Mouse (Mus musculus) forebrain, embryonic 14.5 days (tissue): Measurements from ENCODE around the gene Ptprd. TPM values are rescaled to one million over a fixed set of nuclear protein-coding genes. Genes with fewer than 3 reads are reported as not detected.
"Not testable (repeated sequence)": the region's sequence is repeated elsewhere in the genome, so short reads cannot be mapped to it uniquely, and the experiment has no call there.

Experiments used
- ATAC-seq: fragments of 200-750 bp; cut with Nextera tagmentation; 2 replicates; pipeline ENCODE4 v1.8.0; 2017; ENCODE audit warnings: mild to moderate bottlenecking, moderate library complexity
- DNase-seq: peaks from one replicate; pipeline ENCODE4 v3.0.0-alpha.2; 2015; ENCODE audit warnings: low spot score
- H3K27ac ChIP-seq: fragments of 300-500 bp; sonication (generic); 2 replicates; pipeline ENCODE4 v1.5.1; 2014; ENCODE audit warnings: low read depth, mild to moderate bottlenecking, control low read depth, low read length, moderate library complexity
- H3K27me3 ChIP-seq: fragments of 300-500 bp; sonication (generic); replicated peaks from 2 replicates; pipeline ENCODE4 v1.6.1; 2014; ENCODE audit warnings: low read length, control low read depth, mixed read lengths; ENCODE audit not compliant: control insufficient read depth, insufficient read depth
- H3K36me3 ChIP-seq: fragments of 300-500 bp; sonication (generic); 2 replicates; pipeline ENCODE4 v1.6.1; 2014; ENCODE audit warnings: low read length, control low read depth; ENCODE audit not compliant: control insufficient read depth, insufficient read depth
- H3K4me1 ChIP-seq: fragments of 300-500 bp; sonication (generic); 2 replicates; pipeline ENCODE4 v1.6.1; 2014; ENCODE audit warnings: antibody characterized with exemption, low read length, control low read depth; ENCODE audit not compliant: control insufficient read depth, insufficient read depth
- H3K4me2 ChIP-seq: fragments of 300-500 bp; sonication (generic); 2 replicates; pipeline ENCODE4 v1.6.1; 2014; ENCODE audit warnings: mild to moderate bottlenecking, control low read depth, low read length
- H3K4me3 ChIP-seq: fragments of 300-500 bp; sonication (generic); 2 replicates; pipeline ENCODE4 v1.5.1; 2014; ENCODE audit warnings: low read depth, low read length, control low read depth
- H3K9ac ChIP-seq: fragments of 300-500 bp; sonication (generic); 2 replicates; pipeline ENCODE4 v1.6.1; 2014; ENCODE audit warnings: mild to moderate bottlenecking, low read length, control low read depth, moderate library complexity
- H3K9me3 ChIP-seq: fragments of 300-500 bp; sonication (generic); replicated peaks from 2 replicates; pipeline ENCODE4 v1.6.1; 2016; ENCODE audit warnings: low read length, control low read depth, mixed read lengths; ENCODE audit not compliant: control insufficient read depth
- WGBS: fragments of 180-500 bp; shearing (Covaris S2); extraction: QIAGEN DNeasy Blood & Tissue Kit; methylation state at CpG from one replicate; pipeline ENCODE4 v1.1.7; 2014; 5-methylcytosine and 5-hydroxymethylcytosine counted together
- polyA plus RNA-seq: library from polyadenylated mRNA; unstranded; fragments of >200 nt; fragmentation: Nextera tagmentation; extraction: Ambion mirVana; gene quantifications from 2 replicates; pipeline ENCODE4 v1.2.1, GENCODE M21; 2014

Ptprd gene
- polyA plus RNA-seq, 1 experiment from 2014 or later, result 43.3 TPM

GRCm38 (mm10) chr4:76044802-76045201, 2167.0 kb downstream of the Ptprd start:
- 50% methylated on average over 1 of the region's 1 CpGs for WGBS
- DNase-seq, result no peak
- ATAC-seq, result no peak

GRCm38 (mm10) chr4:76037178-76037577, 2174.6 kb downstream of the Ptprd start:
- H3K27ac ChIP-seq, H3K9ac ChIP-seq, DNase-seq, ATAC-seq, H3K4me3 ChIP-seq, H3K4me1 ChIP-seq, H3K4me2 ChIP-seq, H3K36me3 ChIP-seq, H3K9me3 ChIP-seq, H3K27me3 ChIP-seq: not testable (repeated sequence)
- 61% methylated on average over 4 of the region's 4 CpGs for WGBS

More at GRCm38 (mm10) chr4:76044802-76045201, 2167.0 kb downstream of the Ptprd start:
- Histone ChIP-seq H3K27me3 (no peaks in the 10 kb centered on the region), H3K36me3 (no peaks in the 10 kb centered on the region), H3K9ac (no peak overlapping the region), H3K4me1 (no peaks in the 10 kb centered on the region), H3K4me3 (no peak overlapping the region), H3K4me2 (no peak overlapping the region), H3K27ac (no peak overlapping the region), H3K9me3 (no peaks in the 10 kb centered on the region)

- peak overlapping the region; percentile 13; the same call in 1 of the 2 replicates for H3K4me3 ChIP-seq
- peak overlapping the region; percentile 43 for H3K9ac ChIP-seq
- DNase-seq (peak; percentile 75), ATAC-seq (peak; percentile 94)
- H3K4me1 ChIP-seq, result peaks cover 4% of the 10 kb centered on the region; the same call in 1 of the 2 replicates
- no peaks in the 10 kb centered on the region for H3K27me3 ChIP-seq
- H3K36me3 ChIP-seq, result no peaks in the 10 kb centered on the region
- H3K9me3 ChIP-seq, result no peaks in the 10 kb centered on the region
- peak overlapping the region; percentile 21; the same call in 1 of the 2 replicates for H3K27ac ChIP-seq
- WGBS, result 17% methylated on average over 8 of the region's 8 CpGs
- peak overlapping the region; percentile 37 for H3K4me2 ChIP-seq
Observed at GRCm38 (mm10) chr4:76025571-76026325, 2186.0 kb downstream of the Ptprd start.

- Histone ChIP-seq H3K36me3 (no peaks in the 10 kb centered on the region), H3K4me1 (peaks cover 4% of the 10 kb centered on the region; the same call in 1 of the 2 replicates), H3K27ac (no peak overlapping the region), H3K4me3 (no peak overlapping the region), H3K4me2 (no peak overlapping the region), H3K27me3 (no peaks in the 10 kb centered on the region), H3K9ac (no peak overlapping the region), H3K9me3 (no peaks in the 10 kb centered on the region)
- ATAC-seq (no peak), DNase-seq (peak; percentile 22)
- WGBS, result 54% methylated on average over 3 of the region's 3 CpGs
Observed at GRCm38 (mm10) chr4:76024502-76024821, 2187.3 kb downstream of the Ptprd start.

- ATAC-seq, result no peak
- DNase-seq, result no peak
- Histone ChIP-seq H3K27me3 (no peaks in the 10 kb centered on the region), H3K9me3 (no peaks in the 10 kb centered on the region), H3K36me3 (no peaks in the 10 kb centered on the region), H3K4me3 (no peak overlapping the region), H3K9ac (no peak overlapping the region), H3K4me1 (peaks cover 4% of the 10 kb centered on the region; the same call in 1 of the 2 replicates), H3K4me2 (no peak overlapping the region), H3K27ac (no peak overlapping the region)
- whole genome bisulfite sequencing, result 61% methylated on average over 13 of the region's 13 CpGs
Observed at GRCm38 (mm10) chr4:76023756-76024501, 2187.8 kb downstream of the Ptprd start.

GRCm38 (mm10) chr4:76021670-76022069, 2190.1 kb downstream of the Ptprd start:
- no peak overlapping the region for H3K4me3 ChIP-seq
- no peaks in the 10 kb centered on the region for H3K36me3 ChIP-seq
- no peak for ATAC-seq
- H3K9me3 ChIP-seq, result no peaks in the 10 kb centered on the region
- H3K9ac ChIP-seq, result no peak overlapping the region
- H3K27me3 ChIP-seq, result no peaks in the 10 kb centered on the region
- peak; percentile 20 for DNase-seq
- no peak overlapping the region for H3K4me2 ChIP-seq
- no peak overlapping the region for H3K27ac ChIP-seq
- 59% methylated on average over 4 of the region's 4 CpGs for WGBS
- peaks cover 4% of the 10 kb centered on the region; the same call in 1 of the 2 replicates for H3K4me1 ChIP-seq

- DNase-seq, result no peak
- no peak for ATAC-seq
- H3K9ac ChIP-seq, result no peak overlapping the region
- no peaks in the 10 kb centered on the region for H3K9me3 ChIP-seq
- peaks cover 10% of the 10 kb centered on the region for H3K4me1 ChIP-seq
- H3K4me2 ChIP-seq, result no peak overlapping the region
- H3K27ac ChIP-seq, result no peak overlapping the region
- no peaks in the 10 kb centered on the region for H3K36me3 ChIP-seq
- H3K4me3 ChIP-seq, result no peak overlapping the region
- no peaks in the 10 kb centered on the region for H3K27me3 ChIP-seq
- WGBS, result 88% methylated on average over 3 of the region's 3 CpGs
Observed at GRCm38 (mm10) chr4:76015026-76015425, 2196.7 kb downstream of the Ptprd start.

GRCm38 (mm10) chr4:76014151-76014840, 2197.5 kb downstream of the Ptprd start:
- no peaks in the 10 kb centered on the region for H3K36me3 ChIP-seq
- ATAC-seq, result no peak
- no peaks in the 10 kb centered on the region for H3K9me3 ChIP-seq
- H3K4me3 ChIP-seq, result no peak overlapping the region
- H3K4me1 ChIP-seq, result peaks cover 10% of the 10 kb centered on the region
- no peaks in the 10 kb centered on the region for H3K27me3 ChIP-seq
- no peak overlapping the region for H3K4me2 ChIP-seq
- no peak for DNase-seq
- H3K9ac ChIP-seq, result no peak overlapping the region
- WGBS, result 56% methylated on average over 3 of the region's 3 CpGs
- H3K27ac ChIP-seq, result no peak overlapping the region
